Mouse (Mus musculus) inflammation-experienced regulatory T-cells (primary cell): ENCODE data around the gene Rbm46. TPM values are rescaled to one million over a fixed set of nuclear protein-coding genes. Genes with fewer than 3 reads are reported as not detected.

ENCODE experiments used
- polyA plus RNA-seq, 2 experiments: library from polyadenylated mRNA; unstranded; fragments of 100-300 nt; shearing (Covaris generic); gene quantifications; one replicate each; pipeline ENCODE4 v1.2.1; 2017

The Rbm46 gene
- not detected for polyA plus RNA-seq

GRCm38 (mm10) chr3:82876372-82876739, at the start of gene Rbm46:
Gene Rbm46, minus strand, starts transcription at chr3:82876483.

DNA sequence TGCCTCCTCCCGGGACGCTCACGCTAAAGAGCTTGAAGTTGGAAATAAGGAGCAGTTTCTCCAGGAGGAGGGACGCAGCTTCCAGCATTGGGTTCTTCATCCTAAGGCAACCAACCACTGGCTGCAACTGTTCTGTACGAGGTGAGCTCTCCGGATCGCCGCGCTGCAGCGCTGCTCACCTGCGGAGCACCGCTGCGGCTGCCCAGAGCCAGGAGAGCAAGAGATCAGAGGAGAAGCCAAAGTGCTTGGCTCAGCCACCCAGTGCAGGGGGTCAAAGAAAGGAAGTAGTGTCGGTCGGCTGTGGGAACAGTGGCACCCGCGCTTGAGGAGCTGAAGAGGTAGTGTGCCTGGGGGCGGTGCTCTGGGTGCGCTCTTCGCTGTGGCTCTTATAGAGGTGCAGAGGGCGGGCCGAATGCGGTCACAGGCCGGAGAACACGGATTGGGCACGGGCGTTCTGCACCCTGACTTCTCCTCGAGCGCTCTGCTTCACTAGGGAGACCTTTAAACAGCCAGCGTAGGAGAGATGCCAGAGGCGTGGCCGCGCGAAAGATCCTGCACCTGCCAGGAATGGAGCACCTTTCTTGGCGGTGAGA, 27.4 kb upstream of the Rbm46 start, which contains the start of gene Lrat:
TSS of gene Lrat (minus strand) at position 361 of the 593 bp plus-strand sequence.

Other genes starting within 250 kb of the Rbm46 start
- gene Lrat, start 27.5 kb upstream of the Rbm46 start, polyA plus RNA-seq: under 1 TPM; 0.06 to 0.43 TPM
- gene Fgg, start 131.2 kb upstream of the Rbm46 start, polyA plus RNA-seq: under 1 TPM in 1 of 2 experiments, not detected in 1; 0.16 TPM
- gene Fga, start 149.6 kb upstream of the Rbm46 start, polyA plus RNA-seq: under 1 TPM in 1 of 2 experiments, not detected in 1; 0.86 TPM
- gene Fgb, start 173.4 kb upstream of the Rbm46 start, polyA plus RNA-seq: 1 to 10 TPM in 1 of 2 experiments, not detected in 1; 1.0 TPM
- gene Plrg1, start 179.0 kb upstream of the Rbm46 start, polyA plus RNA-seq: 10 to 100 TPM; 75.2 to 78.4 TPM